Mouse (Mus musculus): ENCODE results near the gene Epn1.

Gene Epn1

DNA sequence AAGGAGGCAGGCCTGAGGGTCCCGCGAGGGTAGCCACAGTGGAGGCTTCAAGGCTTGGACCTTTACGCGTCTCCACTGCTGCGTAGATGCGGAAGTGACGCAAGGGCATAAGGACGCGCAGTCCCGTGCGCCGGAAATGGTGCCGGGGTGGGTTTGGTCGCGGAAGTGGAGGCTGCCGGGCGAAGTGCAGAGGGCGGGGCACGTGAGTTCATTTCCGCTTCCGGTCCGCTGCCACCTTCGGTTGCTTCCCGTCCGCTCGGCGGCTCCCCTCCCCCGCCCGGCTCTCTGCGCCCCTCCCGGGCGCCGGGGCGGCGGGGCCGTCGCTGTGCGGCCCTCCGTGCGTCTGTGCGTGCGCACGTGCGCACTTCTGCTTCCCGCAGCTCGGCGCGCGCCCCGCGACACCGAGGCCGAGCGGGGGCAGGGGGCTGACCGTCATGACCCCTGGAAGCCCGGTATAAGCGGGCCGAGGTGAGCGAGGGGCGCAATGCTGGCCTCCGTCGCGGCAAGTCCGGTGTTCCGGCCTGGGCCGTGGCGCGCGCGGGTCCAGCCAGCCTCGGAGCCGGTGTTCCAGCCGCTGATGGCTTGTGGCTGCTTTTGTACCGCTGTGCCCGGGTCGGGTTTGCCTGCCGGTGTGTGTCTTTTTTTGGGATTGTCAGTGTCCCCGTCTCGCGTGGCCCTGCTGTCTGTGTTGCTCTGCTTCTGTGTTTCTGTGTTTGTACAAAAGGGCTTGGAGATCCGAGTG, at the start of gene Epn1:
TSS of gene Epn1 (plus strand) at position 226 of the 742 bp plus-strand sequence.
- peak; percentile 93 for DNase-seq (ENCODE audit: low spot score)

DNA sequence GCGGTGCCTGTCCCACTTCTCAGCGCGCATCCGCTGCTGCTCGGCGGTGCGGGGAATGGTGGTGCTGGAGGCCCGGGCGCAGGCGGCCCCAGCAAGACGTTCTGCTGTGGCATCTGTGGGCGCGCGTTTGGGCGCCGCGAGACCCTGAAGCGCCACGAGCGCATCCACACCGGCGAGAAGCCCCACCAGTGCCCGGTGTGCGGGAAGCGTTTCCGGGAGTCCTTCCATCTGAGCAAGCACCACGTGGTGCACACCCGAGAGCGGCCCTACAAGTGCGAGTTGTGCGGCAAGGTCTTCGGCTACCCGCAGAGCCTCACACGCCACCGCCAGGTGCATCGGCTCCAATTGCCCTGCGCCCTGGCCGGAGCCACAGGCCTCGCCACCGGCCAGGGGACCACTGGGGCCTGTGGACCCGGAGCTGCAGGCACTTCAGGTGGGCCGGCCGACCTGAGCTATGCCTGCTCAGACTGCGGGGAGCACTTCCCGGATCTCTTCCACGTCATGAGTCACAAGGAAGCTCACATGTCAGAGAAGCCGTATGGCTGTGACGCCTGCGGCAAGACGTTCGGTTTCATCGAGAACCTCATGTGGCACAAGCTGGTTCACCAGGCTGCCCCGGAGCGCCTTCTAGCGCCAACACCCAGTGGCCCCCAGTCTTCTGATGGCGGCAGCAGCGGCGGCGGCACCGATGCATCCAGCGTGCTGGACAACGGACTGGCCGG, 49.3 kb upstream of the Epn1 start:
- no peak for DNase-seq (ENCODE audit: low spot score)

DNA sequence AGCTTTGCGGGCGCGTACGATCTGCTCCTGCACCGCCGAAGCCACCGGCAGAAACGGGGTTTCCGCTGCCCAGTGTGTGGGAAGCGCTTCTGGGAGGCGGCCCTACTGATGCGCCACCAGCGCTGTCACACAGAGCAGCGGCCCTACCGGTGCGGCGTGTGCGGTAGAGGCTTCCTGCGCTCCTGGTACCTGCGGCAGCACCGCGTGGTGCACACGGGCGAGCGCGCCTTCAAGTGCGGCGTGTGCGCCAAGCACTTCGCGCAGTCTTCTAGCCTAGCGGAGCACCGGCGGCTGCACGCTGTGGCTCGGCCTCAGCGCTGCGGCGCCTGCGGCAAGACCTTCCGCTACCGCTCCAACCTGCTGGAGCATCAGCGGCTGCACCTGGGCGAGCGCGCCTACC, 48.5 kb upstream of the Epn1 start:
- no peak for DNase-seq (ENCODE audit: low spot score)

DNA sequence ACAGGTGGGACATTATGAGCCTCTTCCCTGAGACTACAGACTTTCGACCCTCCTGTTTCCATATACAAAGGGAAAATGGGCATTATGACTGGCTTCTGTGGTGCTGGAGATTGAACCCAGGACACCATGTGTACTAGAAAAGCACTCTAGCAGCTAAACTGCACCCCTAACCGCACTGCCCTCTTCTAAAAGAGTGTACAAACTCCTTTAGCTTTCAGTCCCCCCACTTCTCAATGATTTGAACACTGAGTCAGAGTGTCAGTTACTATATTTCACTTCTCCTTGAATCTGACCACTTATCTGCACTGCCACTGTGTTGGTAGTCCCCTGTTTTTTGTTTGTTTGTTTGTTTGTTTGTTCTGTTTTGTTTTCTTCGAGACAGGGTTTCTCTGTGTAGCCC, 46.2 kb upstream of the Epn1 start, which contains the start of gene 4632433K11Rik:
TSS of gene 4632433K11Rik (plus strand) at position 301 of the 400 bp plus-strand sequence.
- no peak for DNase-seq (ENCODE audit: low spot score)

DNA sequence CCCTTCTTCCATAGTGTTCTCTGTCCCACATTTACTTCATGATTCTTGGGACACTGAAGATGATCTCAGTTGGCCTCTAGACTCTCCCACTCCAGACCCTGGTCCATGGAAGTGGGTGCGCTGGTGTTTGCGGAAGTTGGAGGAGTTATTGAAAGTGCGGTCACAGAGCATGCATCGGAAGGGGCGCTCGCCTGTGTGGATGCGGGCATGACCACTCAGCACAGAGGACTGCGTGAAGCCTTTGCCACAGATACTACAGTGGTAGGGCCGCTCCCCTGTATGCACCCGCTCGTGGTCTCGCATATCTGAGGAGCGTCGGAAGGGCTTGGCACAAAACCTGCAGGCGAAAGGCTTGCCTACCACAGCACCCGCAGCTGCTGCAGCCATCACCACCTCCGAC, 44.4 kb upstream of the Epn1 start:
- DNase-seq (ENCODE audit: low spot score) = no peak

DNA sequence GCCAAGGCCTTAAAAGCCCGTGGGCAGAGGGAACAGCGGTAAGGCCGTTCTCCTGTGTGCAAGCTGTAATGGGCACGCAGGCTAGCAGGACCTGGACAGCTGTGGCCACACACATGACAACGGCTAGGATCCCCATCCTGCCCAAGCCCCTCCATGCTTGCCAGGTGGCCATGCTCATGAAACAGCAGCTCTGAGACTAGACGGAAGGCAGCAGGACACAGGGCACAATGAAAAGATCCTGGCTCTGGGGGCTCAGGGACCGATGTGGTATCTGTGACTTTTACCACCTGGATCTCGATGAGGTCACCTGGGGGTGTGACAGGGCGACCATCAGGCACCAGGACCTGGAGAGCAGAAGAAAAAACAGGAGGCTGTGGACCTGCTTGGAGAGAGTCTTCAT, 43.9 kb upstream of the Epn1 start:
- DNase-seq (ENCODE audit: low spot score) = no peak

DNA sequence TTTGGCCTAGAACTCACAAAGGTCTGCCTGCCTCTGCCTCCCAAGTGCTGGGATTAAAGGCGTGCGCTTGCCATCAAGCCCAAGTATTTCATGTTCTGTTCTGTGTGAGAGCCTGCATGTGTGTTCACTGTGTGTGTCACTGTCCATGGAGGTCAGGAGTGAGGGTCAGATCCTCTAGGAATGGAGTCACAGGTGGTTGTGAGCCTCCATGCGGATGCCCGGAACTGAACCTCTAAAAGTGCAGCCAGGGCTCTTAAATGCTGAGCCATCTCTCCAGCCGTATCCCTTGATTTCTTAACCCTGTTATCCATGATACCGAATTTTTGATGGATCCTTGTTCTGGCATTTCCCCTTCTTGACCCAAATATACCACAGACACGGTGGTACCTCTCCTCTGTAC, 43.0 kb upstream of the Epn1 start:
- DNase-seq (ENCODE audit: low spot score) = no peak

DNA sequence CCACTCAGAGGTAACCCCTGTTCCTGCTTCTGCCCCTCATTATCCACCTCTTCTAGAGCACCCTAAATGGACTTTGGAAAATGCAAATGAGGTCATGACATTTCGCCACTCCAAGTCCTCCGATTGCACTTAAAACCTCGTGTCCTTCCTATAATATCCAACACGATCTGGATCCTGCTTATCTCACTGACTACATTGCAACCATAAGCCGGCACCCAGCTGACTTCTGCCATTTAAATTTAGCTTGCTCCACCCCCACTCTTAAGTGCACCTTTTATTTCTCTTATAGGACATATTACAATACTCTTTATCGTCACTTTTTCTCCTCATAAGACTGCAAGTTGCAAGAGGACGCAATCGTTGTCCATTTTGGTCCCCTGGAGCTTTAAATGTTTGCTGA, 42.6 kb upstream of the Epn1 start:
- DNase-seq (ENCODE audit: low spot score) = no peak

DNA sequence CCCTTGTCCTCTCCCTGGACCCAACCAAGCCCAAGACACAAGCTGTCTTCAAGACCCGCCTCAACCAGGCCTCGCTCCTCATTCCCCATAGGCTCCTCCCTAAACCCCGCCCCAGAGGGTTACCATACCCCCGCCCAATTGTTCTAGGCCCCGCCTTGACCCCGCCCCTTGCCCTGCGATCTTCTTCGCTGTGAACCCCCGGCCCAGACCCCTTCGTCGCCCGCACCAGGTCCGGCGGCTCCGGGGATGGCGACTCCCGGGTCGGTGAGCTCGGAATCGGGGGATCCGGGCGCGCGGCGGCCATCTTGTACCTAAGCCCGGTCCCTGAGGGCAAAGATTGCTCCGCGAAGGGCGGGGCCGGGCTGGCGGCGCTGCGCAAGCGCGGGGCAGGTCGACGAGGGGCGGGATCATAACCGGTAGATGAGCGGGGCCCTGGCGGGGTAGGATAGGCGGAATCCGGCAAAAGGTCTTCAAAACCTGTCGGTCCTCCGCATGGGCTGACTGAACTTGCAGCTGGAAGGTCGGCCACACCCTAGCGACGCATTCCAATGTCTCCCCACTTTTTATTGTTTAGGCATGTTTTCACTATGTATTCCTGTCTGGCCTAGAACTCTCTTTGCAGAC, 41.8 kb upstream of the Epn1 start, which contains the start of gene Zfp784:
TSS of gene Zfp784 (minus strand) at position 338 of the 624 bp plus-strand sequence.
- peak; percentile 91 for DNase-seq (ENCODE audit: low spot score)

DNA sequence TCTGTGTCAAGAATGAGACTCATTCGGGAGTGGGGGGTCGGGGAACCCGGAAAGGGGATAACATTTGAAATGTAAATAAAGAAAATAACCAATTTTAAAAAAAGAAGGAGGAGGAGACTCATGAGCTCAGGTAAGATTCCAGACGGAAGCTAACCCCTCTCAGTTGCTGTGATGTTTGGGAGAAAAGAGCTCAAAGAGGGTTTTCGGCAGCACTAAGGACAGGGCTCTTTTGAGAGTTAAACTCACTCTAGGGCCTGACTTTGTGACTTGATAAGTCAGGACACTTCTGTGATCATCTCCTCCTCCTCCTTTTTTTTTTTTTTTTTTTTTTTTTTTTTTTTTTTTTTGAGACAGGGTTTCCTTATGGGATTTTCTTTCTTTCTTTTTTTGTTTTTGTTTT, 41.1 kb upstream of the Epn1 start:
- no peak for DNase-seq (ENCODE audit: low spot score)

DNA sequence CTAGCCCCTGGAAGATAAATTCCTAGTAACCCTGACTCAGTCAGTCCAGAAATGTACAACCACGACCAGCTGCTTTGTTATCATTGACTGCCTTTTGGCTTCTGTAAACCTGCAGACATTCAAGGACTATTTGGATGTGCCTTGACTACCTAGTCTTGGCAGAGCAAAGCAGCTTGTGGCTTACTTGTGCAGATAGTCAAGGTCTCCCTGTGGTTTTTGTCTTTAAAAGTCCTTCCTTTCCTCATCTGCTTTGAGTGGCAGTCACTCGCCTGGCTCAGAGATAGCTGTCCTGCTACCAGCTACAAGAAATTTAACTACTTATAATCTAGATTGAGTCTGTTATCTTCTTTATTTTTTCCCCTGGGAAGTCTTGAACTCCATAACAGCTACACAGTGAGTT, 35.1 kb upstream of the Epn1 start:
- no peak for DNase-seq (ENCODE audit: low spot score)

DNA sequence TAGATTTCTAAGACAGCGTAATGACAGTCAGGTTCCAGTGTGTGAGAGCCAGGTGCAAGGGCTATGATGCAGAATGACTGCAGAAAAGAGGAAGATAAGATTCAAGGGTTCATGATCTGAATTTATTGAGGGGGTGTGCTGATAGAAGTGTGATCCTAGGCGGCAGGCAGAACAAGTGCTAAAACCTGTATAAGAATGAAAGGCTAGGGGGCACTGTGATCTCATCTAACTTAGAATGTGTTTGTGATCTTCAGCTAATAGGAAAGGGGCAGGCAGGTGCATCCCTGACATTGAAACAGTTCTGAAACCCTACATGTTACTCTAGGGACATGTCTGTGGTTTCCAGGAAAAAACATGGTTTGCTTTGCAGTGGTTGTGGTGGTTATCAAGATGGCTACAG, 33.9 kb upstream of the Epn1 start:
- no peak for DNase-seq (ENCODE audit: low spot score)

DNA sequence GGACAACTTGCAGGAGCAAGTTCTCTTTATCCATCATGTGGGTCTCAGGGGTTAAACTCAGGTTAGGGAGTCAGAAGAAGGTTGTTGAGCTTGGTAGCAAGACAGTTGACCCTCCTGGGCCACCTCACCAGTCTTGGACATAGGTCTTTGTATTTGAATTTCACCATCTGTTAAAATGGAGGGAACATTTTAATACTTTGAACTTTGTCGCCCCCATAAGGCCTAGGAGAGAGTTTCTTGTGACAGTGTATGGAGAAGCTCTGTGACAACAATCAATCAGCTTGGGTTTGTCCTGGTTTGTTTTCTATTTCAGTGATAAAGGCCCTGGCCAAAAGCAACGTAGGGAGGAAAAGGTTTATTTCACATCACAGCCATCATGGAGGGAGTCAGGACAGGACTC, 32.7 kb upstream of the Epn1 start:
- no peak for DNase-seq (ENCODE audit: low spot score)

DNA sequence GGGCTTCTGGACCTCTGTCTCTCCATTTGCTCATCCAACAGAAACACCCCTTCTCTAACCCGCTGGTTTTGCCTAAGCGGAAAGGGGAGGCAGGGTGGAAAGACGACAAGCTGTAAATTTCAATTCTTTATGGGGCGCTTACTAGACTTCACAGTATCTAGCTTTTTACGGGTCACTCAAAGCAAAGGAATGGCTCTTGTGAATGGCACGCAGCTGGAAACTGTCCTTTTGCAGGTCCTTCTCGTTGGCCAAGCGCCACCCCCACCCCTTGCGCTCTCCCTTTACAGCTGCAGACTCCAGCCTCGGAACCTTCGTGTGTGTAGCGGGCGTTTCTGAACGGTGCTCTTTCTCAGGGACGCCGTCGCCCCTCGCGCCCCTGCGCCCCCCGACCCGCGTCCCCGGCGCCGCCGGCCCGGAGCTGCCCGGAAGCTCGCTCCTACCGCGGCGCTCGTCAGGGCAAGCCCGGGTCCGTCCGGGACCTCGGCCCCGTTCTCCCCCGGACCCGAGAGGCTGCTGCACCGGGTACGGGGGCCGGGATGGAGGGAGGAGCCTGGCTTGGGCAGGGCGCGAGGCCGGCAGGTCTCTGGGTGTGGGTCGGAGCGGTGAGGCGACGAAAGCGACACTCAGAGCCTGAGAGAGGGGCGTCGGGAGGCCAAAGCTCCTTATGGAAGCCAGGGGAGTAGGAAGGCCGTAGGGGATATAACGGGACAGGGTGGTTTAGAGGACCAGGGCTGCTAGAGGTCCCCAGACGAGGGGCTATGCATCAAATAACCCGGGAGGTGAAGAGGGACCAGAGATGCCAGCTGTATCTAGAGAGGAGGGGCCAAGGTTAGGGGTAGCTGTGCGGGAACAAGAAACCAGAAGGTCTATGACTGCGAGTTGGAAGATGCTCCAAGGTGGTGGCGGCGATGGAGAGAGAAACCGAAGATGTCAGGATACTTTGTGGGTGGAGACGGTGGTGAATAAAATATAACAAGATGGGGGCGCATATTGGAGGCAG, 28.5 kb upstream of the Epn1 start, which contains the start of gene Zfp580:
TSS of gene Zfp580 (plus strand) at position 346 of the 1,000 bp plus-strand sequence.
- peak; percentile 72 for DNase-seq (ENCODE audit: low spot score)

DNA sequence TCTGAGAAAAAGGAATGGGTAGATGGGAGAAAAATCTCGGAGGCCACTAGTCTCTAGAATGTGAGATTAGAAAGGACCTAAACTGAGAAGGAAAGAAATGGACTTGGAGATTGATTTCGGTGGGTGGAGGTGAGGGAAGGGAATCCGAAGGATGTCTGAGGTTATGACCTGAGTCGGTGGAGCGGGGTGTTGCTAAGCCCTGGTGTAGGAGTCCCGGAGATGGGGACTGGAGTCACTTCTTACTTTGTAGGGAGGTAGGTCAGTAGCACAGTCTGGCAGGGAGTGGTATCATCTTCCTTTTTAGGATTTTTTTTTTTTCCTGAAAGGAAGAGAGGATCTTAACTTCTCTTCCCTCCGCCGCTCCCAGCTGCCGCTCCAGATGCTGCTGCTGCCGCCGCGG, 27.6 kb upstream of the Epn1 start:
- no peak for DNase-seq (ENCODE audit: low spot score)

DNA sequence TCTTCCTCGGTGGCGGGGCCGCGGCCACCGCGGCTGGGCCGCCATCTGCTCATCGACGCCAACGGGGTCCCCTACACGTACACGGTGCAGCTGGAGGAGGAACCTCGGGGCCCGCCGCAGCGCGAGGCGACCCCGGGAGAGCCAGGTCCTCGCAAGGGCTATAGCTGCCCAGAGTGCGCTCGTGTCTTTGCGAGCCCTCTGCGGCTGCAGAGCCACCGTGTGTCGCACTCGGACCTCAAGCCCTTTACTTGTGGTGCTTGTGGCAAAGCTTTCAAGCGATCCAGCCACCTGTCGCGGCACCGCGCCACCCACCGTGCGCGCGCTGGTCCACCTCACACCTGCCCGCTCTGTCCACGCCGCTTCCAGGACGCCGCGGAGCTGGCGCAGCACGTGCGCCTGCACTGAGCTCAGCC, 27.1 kb upstream of the Epn1 start:
- DNase-seq (ENCODE audit: low spot score) = no peak

DNA sequence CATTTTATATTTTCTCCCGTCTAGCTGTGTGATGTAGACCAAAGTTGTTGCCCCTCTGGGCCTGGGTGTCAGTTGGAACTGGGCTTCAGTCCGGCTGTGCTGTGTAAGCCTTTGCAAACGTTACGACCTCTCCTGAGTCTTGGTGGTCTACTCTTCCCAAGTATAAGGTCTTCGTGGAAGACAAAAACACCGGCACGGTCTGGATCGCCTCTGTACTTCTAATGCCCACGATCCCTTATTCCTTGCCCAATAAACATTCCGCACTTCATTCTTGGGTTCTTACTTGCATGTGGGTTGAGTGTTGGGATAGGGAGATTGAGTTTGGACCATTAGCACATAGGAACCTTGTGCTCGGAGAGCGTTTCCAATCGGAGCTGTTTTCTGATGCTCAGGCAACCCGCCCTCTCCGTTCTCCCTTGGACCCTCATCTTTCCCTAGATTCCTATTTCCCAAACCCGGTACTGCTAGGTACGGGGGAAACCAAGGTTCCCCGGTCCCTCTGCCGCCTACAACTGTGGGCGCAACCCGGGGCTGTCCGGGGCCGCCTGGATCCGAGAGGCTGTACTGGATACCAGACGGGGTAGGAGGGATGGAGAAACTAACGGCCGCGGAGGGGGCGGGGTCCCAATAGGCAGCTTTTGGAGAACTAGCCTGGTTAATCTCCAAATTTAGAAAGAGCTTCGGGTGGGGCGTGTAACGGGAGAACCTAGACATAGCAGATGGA, 26.4 kb upstream of the Epn1 start:
- no peak for DNase-seq (ENCODE audit: low spot score)

DNA sequence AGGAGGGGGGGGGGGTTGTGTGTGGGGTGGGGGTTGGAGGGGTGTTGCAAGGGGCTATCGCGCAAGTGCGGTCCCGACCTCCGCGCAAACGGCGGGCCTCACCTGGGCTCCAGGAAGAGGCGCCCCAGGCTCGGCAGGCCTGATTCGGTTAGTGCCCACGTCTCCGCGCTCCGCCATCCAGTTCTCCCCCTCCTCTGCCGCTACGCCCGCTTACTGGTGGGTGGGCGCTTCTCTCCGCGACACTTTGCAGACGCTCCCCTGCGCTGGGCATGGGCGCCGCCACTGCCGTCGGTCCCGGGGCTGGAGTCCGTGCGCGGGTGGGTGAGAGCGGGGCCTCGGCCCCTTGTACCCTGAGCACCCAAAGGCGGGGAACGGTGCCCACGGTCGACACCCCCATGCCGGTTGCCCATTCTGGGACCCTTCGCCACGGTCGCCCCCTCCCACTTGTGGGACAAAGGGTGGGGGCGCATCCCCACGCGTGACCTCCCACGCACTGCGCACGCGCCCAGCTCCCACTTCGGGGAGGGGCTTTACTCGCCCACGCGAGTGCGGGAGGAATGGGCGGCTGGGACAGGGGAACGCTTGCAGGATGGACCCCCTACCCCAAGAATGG, 23.3 kb upstream of the Epn1 start:
- DNase-seq (ENCODE audit: low spot score) = no peak

DNA sequence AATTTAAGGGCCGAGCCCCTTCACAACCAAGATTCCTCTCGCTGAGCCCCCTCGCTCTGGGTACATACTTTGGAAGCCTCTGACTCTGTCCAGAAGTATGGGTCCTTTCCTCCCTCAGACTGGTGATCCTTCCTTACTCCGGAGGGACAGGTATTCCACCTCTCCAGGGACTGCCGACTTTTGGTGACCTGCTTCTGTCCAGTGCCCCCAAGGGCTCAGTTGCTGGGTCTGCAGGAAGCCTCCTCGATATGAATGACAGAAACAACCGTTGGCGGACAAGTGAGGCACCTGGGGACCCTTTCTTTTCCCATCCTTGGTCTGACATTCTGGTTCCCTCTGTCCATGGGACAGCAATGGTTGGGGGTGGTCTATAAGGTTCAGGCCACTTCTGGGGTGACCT, 22.7 kb upstream of the Epn1 start:
- no peak for DNase-seq (ENCODE audit: low spot score)

DNA sequence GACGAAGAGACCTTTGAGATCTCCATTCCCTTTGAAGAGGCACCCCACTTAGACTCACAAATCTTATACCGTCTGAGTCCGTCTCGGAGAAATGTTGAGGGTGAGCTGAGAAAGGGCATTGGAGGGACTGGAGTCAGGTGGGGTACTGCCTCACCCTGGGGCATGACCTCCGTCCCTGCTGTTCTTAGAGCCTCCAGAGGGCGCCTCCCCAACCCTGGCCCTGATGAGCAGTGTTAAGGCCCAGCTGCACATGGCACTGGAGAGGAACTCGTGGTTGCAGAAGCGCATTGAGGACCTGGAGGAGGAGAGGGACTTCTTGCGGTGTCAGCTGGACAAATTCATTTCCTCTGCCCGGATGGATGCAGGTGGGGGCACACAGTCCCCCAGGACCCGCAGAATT, 22.2 kb upstream of the Epn1 start:
- no peak for DNase-seq (ENCODE audit: low spot score)

DNA sequence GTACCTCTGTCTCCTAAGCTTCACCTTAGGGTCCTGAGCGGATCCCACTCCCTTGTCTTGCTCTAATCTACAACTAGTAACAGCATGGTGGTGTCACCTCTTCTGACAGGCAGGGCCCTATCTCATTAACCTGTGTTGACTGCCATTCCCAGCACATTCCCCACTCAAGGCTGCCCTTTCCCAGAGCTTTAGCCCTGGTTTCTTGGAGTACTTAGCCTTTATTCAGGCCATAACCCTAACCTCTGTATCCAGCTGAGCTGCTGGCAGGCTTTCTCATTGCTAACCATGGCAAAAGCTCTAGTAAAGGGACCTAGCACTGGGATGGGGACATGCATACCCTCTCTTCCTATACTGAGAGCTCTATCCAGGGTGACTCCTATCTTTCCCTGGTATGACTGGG, 21.4 kb upstream of the Epn1 start:
- no peak for DNase-seq (ENCODE audit: low spot score)
